Mouse (Mus musculus) embryonic fibroblast, embryonic 13.5 days (primary cell): ENCODE data around the gene Armh1.

ENCODE experiments used
- CTCF ChIP-seq: IDR thresholded peaks from 2 replicates; pipeline ENCODE4 v1.5.1; 2011; ENCODE audit warnings: mild to moderate bottlenecking, control low read depth, low read length, moderate library complexity, borderline replicate concordance; ENCODE audit not compliant: insufficient read depth
- POLR2A ChIP-seq: IDR thresholded peaks from 2 replicates; pipeline ENCODE4 v1.6.1; 2011; ENCODE audit warnings: low read depth, mild to moderate bottlenecking, control low read depth, low read length, moderate library complexity

DNA sequence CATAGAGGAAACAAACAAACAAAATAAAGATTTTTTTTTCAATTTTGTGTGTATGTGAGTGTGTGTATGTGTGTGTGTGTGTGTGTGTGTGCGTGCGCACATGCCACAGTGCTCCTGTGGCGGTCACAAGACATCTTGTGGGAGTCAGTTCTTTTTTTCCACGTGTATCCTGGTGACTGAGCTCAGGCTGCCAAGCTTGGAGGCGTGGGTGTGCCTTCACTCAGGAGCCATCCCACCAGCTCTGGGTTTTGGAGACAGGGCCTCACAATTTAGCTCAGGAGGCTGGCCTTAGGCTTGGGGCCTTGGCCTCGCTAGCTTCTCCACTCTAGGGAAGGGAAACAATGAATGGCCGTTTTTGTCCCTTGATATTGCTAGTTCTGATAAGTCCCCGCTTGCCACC is 27.8 kb downstream of the Armh1 start:
- no peak for TF ChIP-seq CTCF
- TF ChIP-seq POLR2A, result no peak
